Mouse (Mus musculus): ENCODE data around the gene Rreb1.

GRCm38 (mm10) chr13:37848438-37848837 is 70.2 kb downstream of the Rreb1 start:
- no peak for TF ChIP-seq EP300 (IDR thresholded peaks at IDR 0.05; ENCODE audit: low read depth)
- TF ChIP-seq CTCF (IDR thresholded peaks at IDR 0.05; ENCODE audit: low read depth) = no peak

All from heart, postnatal 0 days (tissue).